Mouse (Mus musculus): ENCODE measurements around the gene Kcp.

DNA sequence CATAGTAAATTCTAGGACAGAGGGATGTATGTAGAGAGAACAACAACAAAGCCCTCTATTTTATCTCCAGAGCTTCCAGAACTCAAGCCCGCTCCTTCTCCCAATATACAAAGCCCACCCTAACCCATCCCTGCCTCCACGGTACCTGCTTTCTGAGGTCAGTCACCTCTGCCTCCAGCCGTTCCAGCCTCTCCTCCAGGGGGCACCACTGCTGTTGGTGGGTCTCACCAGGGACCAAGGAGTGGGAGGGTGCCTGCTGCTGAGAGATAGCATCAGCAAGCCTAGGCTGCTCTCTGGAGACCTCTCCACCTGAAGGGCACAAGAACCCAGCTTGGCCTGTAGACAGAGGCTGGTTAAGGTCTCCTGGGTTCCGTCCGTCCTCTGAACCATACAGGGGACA is 2.3 kb downstream of the Kcp start:
- TF ChIP-seq CTCF (IDR thresholded peaks at IDR 0.05; ENCODE audit: borderline replicate concordance, insufficient read depth, low read length): no peak
- TF ChIP-seq POLR2A (IDR thresholded peaks at IDR 0.05; ENCODE audit: low read depth, low read length): no peak

Measured in embryonic fibroblast, embryonic 13.5 days (primary cell).